ENCODE assay signal across 8 mouse cellular contexts in genomic region chr14:57526050-57526623, GRCm38 (mm10). TPM values are rescaled to one million over a fixed set of nuclear protein-coding genes. Genes with fewer than 3 reads are reported as not detected.
DNase-seq lines count a peak whose midpoint lies in the region; ATAC-seq and TF ChIP-seq lines count a peak whose summit lies in the region.

No protein-coding gene starts in this region.

- ATAC-seq in forebrain, postnatal 0 days = no peak; the same call in 1 of the 2 replicates
- ATAC-seq in liver, postnatal 0 days = 0 out of 2 replicates have a peak, but pooled peaks have one; percentile 2
- no peak; the same call in 1 of the 2 replicates for ATAC-seq in frontal cortex, adult (ENCODE audit: low TSS enrichment)
- no peak for ATAC-seq in granulocyte monocyte progenitor cell, adult 5-6 weeks (replicated peaks; ENCODE audit: poor library complexity, severe bottlenecking)

- H3K4me3 ChIP-seq in cerebellum, adult 2 months (replicated peaks; ENCODE audit: insufficient read depth, low read depth, low read length) = peak overlapping the region; percentile 64
- H3K4me3 ChIP-seq in ES-E14 (ENCODE audit: insufficient read depth in 1 of 2, low read depth in 1 of 2, low read length in 2 of 2, poor library complexity in 1 of 2, severe bottlenecking in 1 of 2) = peak overlapping the region; percentile 59 to 90
- H3K4me3 ChIP-seq in forebrain, postnatal 0 days (ENCODE audit: low read depth, low read length) = peak overlapping the region; percentile 82
- peak overlapping the region; percentile 64; the same call in 1 of the 2 replicates for H3K4me3 ChIP-seq in liver, postnatal 0 days (ENCODE audit: low read depth, low read length)

- peak overlapping the region; percentile 23; the same call in 1 of the 2 replicates for H3K9ac ChIP-seq in ES-E14 (ENCODE audit: insufficient read depth, low read depth, low read length, poor library complexity, severe bottlenecking)
- peak overlapping the region; percentile 87 for H3K9ac ChIP-seq in forebrain, postnatal 0 days
- no peak overlapping the region for H3K9ac ChIP-seq in liver, postnatal 0 days (replicated peaks)

- peak in 1 of 2 experiments; percentile 49 for DNase-seq in cerebellum, adult 2 months
- no peak for DNase-seq in cerebellum, postnatal 10 days
- no peak for DNase-seq in ES-E14 (ENCODE audit: low read depth, low spot score)
- DNase-seq in forebrain, postnatal 0 days = no peak
- no peak for DNase-seq in liver, postnatal 0 days
- no peak for DNase-seq in right cerebral cortex, adult 18-20 months

- no peak for TF ChIP-seq CTCF in cerebellum, adult 2 months (IDR thresholded peaks at IDR 0.05; ENCODE audit: borderline replicate concordance, insufficient read depth, low read depth, low read length)
- TF ChIP-seq CTCF in forebrain, postnatal 0 days (IDR thresholded peaks at IDR 0.05; ENCODE audit: low read depth) = no peak
- TF ChIP-seq CTCF in liver, postnatal 0 days (IDR thresholded peaks at IDR 0.05; ENCODE audit: low read depth) = no peak

- in situ Hi-C loops in ES-E14 (cut with MboI; ENCODE audit: low sequenced_read_pairs in 2 of 2, unreplicated experiment in 2 of 2) = no loop called here

- peaks cover 8% of the 10 kb centered on the region; the same call in 1 of the 2 replicates for H3K36me3 ChIP-seq in ES-E14 (ENCODE audit: control insufficient read depth, insufficient read depth, low read length, poor library complexity, severe bottlenecking)
- no peaks in the 10 kb centered on the region for H3K36me3 ChIP-seq in forebrain, postnatal 0 days (ENCODE audit: insufficient read depth)
- no peaks in the 10 kb centered on the region for H3K36me3 ChIP-seq in liver, postnatal 0 days (replicated peaks; ENCODE audit: insufficient read depth, low read length)

- peak overlapping the region; percentile 9; the same call in 1 of the 2 replicates for H3K27ac ChIP-seq in cerebellum, adult 2 months (ENCODE audit: insufficient read depth, low read length)
- H3K27ac ChIP-seq in ES-E14 (ENCODE audit: insufficient read depth, low read depth, low read length, poor library complexity, severe bottlenecking) = peak overlapping the region; percentile 30
- peak overlapping the region; percentile 81; the same call in 1 of the 2 replicates for H3K27ac ChIP-seq in forebrain, postnatal 0 days (ENCODE audit: low read depth, low read length)
- no peak overlapping the region for H3K27ac ChIP-seq in liver, postnatal 0 days (ENCODE audit: low read depth)

- no peaks in the 10 kb centered on the region for H3K27me3 ChIP-seq in cerebellum, adult 2 months (ENCODE audit: control insufficient read depth, insufficient read depth, low read length)
- H3K27me3 ChIP-seq in forebrain, postnatal 0 days (ENCODE audit: insufficient read depth, low read length) = no peaks in the 10 kb centered on the region
- peaks cover 33% of the 10 kb centered on the region for H3K27me3 ChIP-seq in liver, postnatal 0 days (ENCODE audit: insufficient read depth, low read length)

- H3K4me1 ChIP-seq in cerebellum, adult 2 months (ENCODE audit: control insufficient read depth, insufficient read depth, low read length) = peaks cover 4% of the 10 kb centered on the region; the same call in 1 of the 2 replicates
- H3K4me1 ChIP-seq in ES-E14 (ENCODE audit: control insufficient read depth in 2 of 2, insufficient read depth in 2 of 2, low read length in 2 of 2, poor library complexity in 1 of 2) = peaks cover 5 to 30% of the 10 kb centered on the region in 2 experiments
- 0 out of 2 replicates have a peak, but pooled peaks cover 8% of the 10 kb centered on the region for H3K4me1 ChIP-seq in forebrain, postnatal 0 days (ENCODE audit: insufficient read depth)
- H3K4me1 ChIP-seq in liver, postnatal 0 days (ENCODE audit: insufficient read depth) = peaks cover 13% of the 10 kb centered on the region

- H3K4me2 ChIP-seq in forebrain, postnatal 0 days (ENCODE audit: low read depth) = peak overlapping the region; percentile 80
- peak overlapping the region; percentile 95 for H3K4me2 ChIP-seq in liver, postnatal 0 days (ENCODE audit: low read depth, low read length)

- H3K9me3 ChIP-seq in ES-E14 (ENCODE audit: control insufficient read depth, insufficient read depth, low read depth, low read length) = no peaks in the 10 kb centered on the region
- H3K9me3 ChIP-seq in forebrain, postnatal 0 days (ENCODE audit: low read length) = no peaks in the 10 kb centered on the region
- H3K9me3 ChIP-seq in liver, postnatal 0 days (ENCODE audit: low read length) = no peaks in the 10 kb centered on the region

- no peak for TF ChIP-seq EP300 in liver, postnatal 0 days (IDR thresholded peaks at IDR 0.05; ENCODE audit: low read depth)

- WGBS in cerebellum, adult 2 months = 31% methylated on average over 10 of the region's 10 CpGs
- WGBS in forebrain, postnatal 0 days = 55% methylated on average over 10 of the region's 10 CpGs
- 44% methylated on average over 10 of the region's 10 CpGs for WGBS in liver, postnatal 0 days (ENCODE audit: insufficient replicate concordance)

- no peak for TF ChIP-seq POLR2A in cerebellum, adult 2 months (IDR thresholded peaks at IDR 0.05; ENCODE audit: borderline replicate concordance, insufficient read depth, low read length)

TF ChIP-seq in ES-E14, 5 proteins besides CTCF, POLR2A, EP300 and RAD21:
- TF ChIP-seq CHD2 (IDR thresholded peaks at IDR 0.05; ENCODE audit: low read depth, low read length) (no peak), HCFC1 (IDR thresholded peaks at IDR 0.05; ENCODE audit: borderline replicate concordance, insufficient read depth, low read length) (no peak)

RNA-seq across cellular contexts. Expression of gene Il17d, which starts 1.6 kb away (rescaled TPM):
- 20.6 and 21.8 TPM in 2 replicates for polyA plus RNA-seq in cerebellum, adult 2 months (2012; rRNA removed)
- total RNA-seq in ES-E14 (2012; rRNA removed) = 2.6 and 5.3 TPM in 2 replicates
- total RNA-seq in forebrain, postnatal 0 days (2014; rRNA removed) = 38.8 and 47.6 TPM in 2 replicates
- polyA plus RNA-seq in forebrain, postnatal 0 days (2015; fragmentation: Nextera tagmentation; extraction: Ambion mirVana) = 8.5 and 9.8 TPM in 2 replicates
- polyA plus RNA-seq in liver, postnatal 0 days (2015; fragmentation: Nextera tagmentation; extraction: Ambion mirVana) = 0.19 and 0.33 TPM in 2 replicates
- total RNA-seq in granulocyte monocyte progenitor cell, adult 5-6 weeks (2014; fragmentation: Nextera tagmentation) = not detected in 2 replicates
- total RNA-seq in granulocyte monocyte progenitor cell, adult 5-6 weeks (2017) = not detected in 2 replicates

RNA-seq across cellular contexts. Expression of gene Eef1akmt1, which starts 45.3 kb away (rescaled TPM):
- polyA plus RNA-seq in cerebellum, adult 2 months (2012; rRNA removed) = 52.5 and 52.9 TPM in 2 replicates
- total RNA-seq in ES-E14 (2012; rRNA removed) = 29.2 and 38.6 TPM in 2 replicates
- 45.7 and 58.4 TPM in 2 replicates for total RNA-seq in forebrain, postnatal 0 days (2014; rRNA removed)
- polyA plus RNA-seq in forebrain, postnatal 0 days (2015; fragmentation: Nextera tagmentation; extraction: Ambion mirVana) = 82.9 and 84.9 TPM in 2 replicates
- 17.6 and 17.7 TPM in 2 replicates for polyA plus RNA-seq in liver, postnatal 0 days (2015; fragmentation: Nextera tagmentation; extraction: Ambion mirVana)
- 24.9 and 30.6 TPM in 2 replicates for total RNA-seq in granulocyte monocyte progenitor cell, adult 5-6 weeks (2014; fragmentation: Nextera tagmentation)
- total RNA-seq in granulocyte monocyte progenitor cell, adult 5-6 weeks (2017) = 17.0 and 30.5 TPM in 2 replicates
